Mouse (Mus musculus) liver, embryonic 14.5 days (tissue): Measurements from ENCODE around the gene Hba-x.
"Not testable (repeated sequence)": the region's sequence is repeated elsewhere in the genome, so short reads cannot be mapped to it uniquely, and the experiment has no call there.

Source experiments
- CTCF ChIP-seq: IDR thresholded peaks from 2 replicates; pipeline ENCODE4 v1.5.1; 2016; ENCODE audit warnings: antibody characterized with exemption, low read depth, control low read depth
- EP300 ChIP-seq: IDR thresholded peaks from 2 replicates; pipeline ENCODE4 v1.6.1; 2016; ENCODE audit warnings: antibody characterized with exemption, low read depth

- TF ChIP-seq CTCF, EP300: not testable (repeated sequence)
Observed at GRCm38 (mm10) chr11:32296203-32296602, 20.0 kb downstream of the Hba-x start, which contains the start of gene Hba-a2.
